Mouse (Mus musculus) embryo, embryonic 10 days (tissue): ENCODE data around the gene Vmn2r100.

Experiments used
- DNase-seq: peaks from one replicate; pipeline ENCODE4 v3.0.0-alpha.2; 2015; ENCODE audit warnings: low spot score

Gene Vmn2r100

GRCm38 (mm10) chr17:19504432-19504831 lies at the start of gene Vmn2r100:
TSS of gene Vmn2r100 (plus strand) at chr17:19504732.
- DNase-seq = no peak

- no peak for DNase-seq
Measured at GRCm38 (mm10) chr17:19482866-19483265, 21.7 kb upstream of the Vmn2r100 start.

- no peak for DNase-seq
Measured at GRCm38 (mm10) chr17:19576927-19577326, 72.4 kb downstream of the Vmn2r100 start, which contains the start of gene Vmn2r101. TSS of gene Vmn2r101 (plus strand) at chr17:19577227.
